Mouse (Mus musculus) MEL (cell line): Measurements from ENCODE around the gene Frmd4a.

Source experiments
- EP300 ChIP-seq, 2 experiments: IDR thresholded peaks; 2 replicates each; pipeline ENCODE4 v1.6.1; 2011; ENCODE audit warnings: improper control_type of control experiment in 2 of 2, low read length in 2 of 2, low read depth in 1 of 2, mild to moderate bottlenecking in 1 of 2
- POLR2A ChIP-seq, 2 experiments: IDR thresholded peaks; 2 replicates each; pipeline ENCODE4 v1.6.1; 2011 to 2012; ENCODE audit warnings: low read length in 2 of 2, mild to moderate bottlenecking in 2 of 2, control low read depth in 1 of 2, improper control_type of control experiment in 1 of 2, low read depth in 1 of 2, moderate library complexity in 1 of 2; ENCODE audit not compliant: control insufficient read depth in 1 of 2, insufficient read depth in 1 of 2, poor library complexity in 1 of 2

GRCm38 (mm10) chr2:4154036-4154653 lies 136.6 kb downstream of the Frmd4a start:
- no peak for TF ChIP-seq POLR2A (IDR thresholded peaks at IDR 0.05; ENCODE audit: control insufficient read depth in 1 of 2, insufficient read depth in 1 of 2, low read depth in 1 of 2, low read length in 2 of 2, poor library complexity in 1 of 2)
- no peak for TF ChIP-seq EP300 (IDR thresholded peaks at IDR 0.05; ENCODE audit: low read depth in 1 of 2, low read length in 2 of 2)
